Mouse (Mus musculus) CH12.LX (cell line): ENCODE measurements around the gene Crocc. TPM values are rescaled to one million over a fixed set of nuclear protein-coding genes. Genes with fewer than 3 reads are reported as not detected.

Source experiments
- DNase-seq: peaks from one replicate; pipeline ENCODE4 v3.0.0-alpha.2; 2013; ENCODE audit errors: extremely low read depth
- H3K27ac ChIP-seq: 2 replicates; pipeline ENCODE4 v1.5.1; 2012; ENCODE audit warnings: low read depth, mild to moderate bottlenecking, control low read depth, moderate library complexity; ENCODE audit not compliant: insufficient read depth
- H3K27me3 ChIP-seq: replicated peaks from 2 replicates; pipeline ENCODE3; 2012; ENCODE audit warnings: inconsistent platforms
- H3K36me3 ChIP-seq, 2 experiments: replicated peaks in 1 of 2; 2 replicates each; pipeline versions ENCODE3 to v1.6.1; 2012; ENCODE audit warnings: inconsistent platforms in 1 of 2, low read length in 1 of 2, mild to moderate bottlenecking in 1 of 2, mixed read lengths in 1 of 2, moderate library complexity in 1 of 2; ENCODE audit not compliant: control insufficient read depth in 1 of 2, insufficient read depth in 1 of 2
- H3K4me1 ChIP-seq, 2 experiments: 2 replicates each; pipeline ENCODE4 v1.6.1; 2012; ENCODE audit warnings: inconsistent platforms in 1 of 2, moderate library complexity in 1 of 2; ENCODE audit not compliant: insufficient read depth in 2 of 2, control insufficient read depth in 1 of 2
- H3K4me2 ChIP-seq: 2 replicates; pipeline ENCODE4 v1.6.1; 2012; ENCODE audit warnings: low read depth, mild to moderate bottlenecking, control low read depth; ENCODE audit not compliant: poor library complexity, insufficient read depth, severe bottlenecking
- H3K4me3 ChIP-seq, 3 experiments: fragments of 150-350 bp in 1 of 3; sonication (generic) in 1 of 3; replicated peaks in 1 of 3; 2 replicates each; pipeline versions ENCODE3 to v1.5.1; 2011 to 2012; ENCODE audit warnings: low read depth in 2 of 3, low read length in 2 of 3, mild to moderate bottlenecking in 2 of 3, moderate library complexity in 2 of 3, control low read depth in 1 of 3, improper control_type of control experiment in 1 of 3, inconsistent platforms in 1 of 3, mixed read lengths in 1 of 3; ENCODE audit not compliant: poor library complexity in 1 of 3
- H3K79me2 ChIP-seq: replicated peaks from 2 replicates; pipeline ENCODE4 v1.6.1; 2012; ENCODE audit warnings: mild to moderate bottlenecking, moderate library complexity; ENCODE audit not compliant: control insufficient read depth, poor library complexity, insufficient read depth, severe bottlenecking; ENCODE audit errors: extremely low read depth
- H3K9ac ChIP-seq: 2 replicates; pipeline ENCODE4 v1.6.1; 2012; ENCODE audit warnings: low read depth, mild to moderate bottlenecking, control low read depth, moderate library complexity; ENCODE audit not compliant: insufficient read depth
- H3K9me3 ChIP-seq: replicated peaks from 2 replicates; pipeline ENCODE3; 2012; ENCODE audit warnings: low read length, inconsistent platforms, mixed read lengths
- CHD2 ChIP-seq: IDR thresholded peaks from 2 replicates; pipeline ENCODE4 v1.6.1; 2011; ENCODE audit warnings: low read length, improper control_type of control experiment
- CTCF ChIP-seq, 2 experiments: IDR thresholded peaks in 1 of 2; conservative IDR thresholded peaks in 1 of 2; 2 replicates each; pipeline ENCODE4 v1.5.1; 2011 to 2012; ENCODE audit warnings: low read depth in 2 of 2, low read length in 2 of 2, improper control_type of control experiment in 1 of 2, inconsistent platforms in 1 of 2, mild to moderate bottlenecking in 1 of 2, moderate library complexity in 1 of 2
- ELF1 ChIP-seq: IDR thresholded peaks from 2 replicates; pipeline ENCODE4 v1.6.1; 2014; ENCODE audit warnings: low read depth, mild to moderate bottlenecking, inconsistent platforms, low read length, improper control_type of control experiment
- HCFC1 ChIP-seq: IDR thresholded peaks from 2 replicates; pipeline ENCODE4 v1.6.1; 2012; ENCODE audit warnings: low read depth, mild to moderate bottlenecking, inconsistent platforms, low read length, improper control_type of control experiment
- JUN ChIP-seq: IDR thresholded peaks from 2 replicates; pipeline ENCODE4 v1.6.1; 2011; ENCODE audit warnings: low read depth, mild to moderate bottlenecking, low read length, improper control_type of control experiment, moderate library complexity; ENCODE audit not compliant: insufficient read depth
- KAT2A ChIP-seq: IDR thresholded peaks from 2 replicates; pipeline ENCODE4 v1.6.1; 2012; ENCODE audit warnings: low read length, improper control_type of control experiment, inconsistent platforms; ENCODE audit not compliant: insufficient replicate concordance
- MAFK ChIP-seq: IDR thresholded peaks from 2 replicates; pipeline ENCODE4 v1.6.1; 2011; ENCODE audit warnings: low read length, improper control_type of control experiment; ENCODE audit not compliant: insufficient replicate concordance
- MAX ChIP-seq: IDR thresholded peaks from 2 replicates; pipeline ENCODE4 v1.6.1; 2011; ENCODE audit warnings: low read length, improper control_type of control experiment
- MEF2A ChIP-seq: IDR thresholded peaks from 2 replicates; pipeline ENCODE4 v1.6.1; 2014; ENCODE audit warnings: low read depth, mild to moderate bottlenecking, inconsistent platforms, low read length, improper control_type of control experiment, borderline replicate concordance
- NRF1 ChIP-seq: IDR thresholded peaks from 2 replicates; pipeline ENCODE4 v1.6.1; 2014; ENCODE audit warnings: low read depth, mild to moderate bottlenecking, inconsistent platforms, low read length, improper control_type of control experiment, moderate library complexity
- PAX5 ChIP-seq: IDR thresholded peaks from 2 replicates; pipeline ENCODE4 v1.6.1; 2012; ENCODE audit warnings: low read length, inconsistent platforms, mixed read lengths
- POLR2AphosphoS2 ChIP-seq: IDR thresholded peaks from 2 replicates; pipeline ENCODE4 v1.6.1; 2011; ENCODE audit warnings: low read depth, low read length, improper control_type of control experiment
- RCOR1 ChIP-seq: conservative IDR thresholded peaks from 2 replicates; pipeline ENCODE4 v1.6.1; 2012; ENCODE audit warnings: low read depth, mild to moderate bottlenecking, inconsistent platforms, low read length, improper control_type of control experiment
- UBTF ChIP-seq: IDR thresholded peaks from 2 replicates; pipeline ENCODE4 v1.6.1; 2012; ENCODE audit warnings: low read depth, mild to moderate bottlenecking, inconsistent platforms, low read length, improper control_type of control experiment, moderate library complexity
- USF2 ChIP-seq: conservative IDR thresholded peaks from 2 replicates; pipeline ENCODE4 v1.6.1; 2011; ENCODE audit warnings: low read depth, low read length, improper control_type of control experiment
- ZC3H11A ChIP-seq: IDR thresholded peaks from 2 replicates; pipeline ENCODE4 v1.6.1; 2012; ENCODE audit warnings: low read depth, mild to moderate bottlenecking, inconsistent platforms, low read length, improper control_type of control experiment
- ZNF384 ChIP-seq: IDR thresholded peaks from 2 replicates; pipeline ENCODE4 v1.6.1; 2012; ENCODE audit warnings: low read depth, low read length, improper control_type of control experiment, inconsistent platforms
- dilution Hi-C: fragments of 300-500 bp; cut with MboI; formaldehyde crosslinking; loops from 2 replicates; pipeline ENCODE4 v1.14.3; 2020; ENCODE audit warnings: low sequenced_read_pairs; ENCODE audit not compliant: extremely low pct_unique_long_range_greater_than_20kb, extremely low pct_ligation_motif_present
- in situ Hi-C: fragments of 300-500 bp; cut with MboI; formaldehyde crosslinking; loops from 3 replicates; pipeline ENCODE4 v1.14.3; 2019; ENCODE audit warnings: low sequenced_read_pairs, low pct_ligation_motif_present, low pct_unique_long_range_greater_than_20kb, mixed read lengths
- polyA plus RNA-seq: library from polyadenylated mRNA; unstranded; fragments of >175 nt; gene quantifications from 2 replicates; pipeline ENCODE4 v1.2.1, GENCODE M21; 2012; ENCODE audit warnings: low read depth; ENCODE audit not compliant: insufficient read length
- total RNA-seq, 2 experiments: library from RNA; depleted of rRNA; stranded (reverse); fragments of 300-350 nt in 1 of 2; fragments of >200 nt in 1 of 2; gene quantifications; 2 replicates each; pipeline ENCODE4 v1.2.3; 2012 to 2014

The Crocc gene
- total and polyA plus RNA-seq, 3 experiments: 3.5 to 8.3 (median 4.8) TPM

GRCm38 (mm10) chr4:141056970-141057369 is 3.4 kb downstream of the Crocc start:
- DNase-seq: no peak
- dilution Hi-C loops: no loop called here
- Histone ChIP-seq H3K9ac (no peak overlapping the region), H3K36me3 (peaks cover 0 to 35% of the 10 kb centered on the region in 2 experiments), H3K4me1 (peaks cover 0 to 22% of the 10 kb centered on the region in 2 experiments; a peak in 2 of 4 replicates), H3K4me3 (no peak overlapping the region)
- in situ Hi-C loops: no loop called here
- TF ChIP-seq MAFK (no peak), RCOR1 (no peak), NRF1 (no peak), CHD2 (no peak), USF2 (no peak), MAX (no peak), HCFC1 (no peak), KAT2A (no peak), PAX5 (no peak), JUN (no peak), ELF1 (no peak), MEF2A (no peak), ZNF384 (no peak), UBTF (no peak)
- TF ChIP-seq, all 38 proteins: peak for 0
- H3K27me3 ChIP-seq: no peaks in the 10 kb centered on the region
- H3K9me3 ChIP-seq: no peaks in the 10 kb centered on the region
- no peak overlapping the region for H3K27ac ChIP-seq
- no peak overlapping the region for H3K4me2 ChIP-seq
- H3K79me2 ChIP-seq: no peaks in the 10 kb centered on the region

- TF ChIP-seq ZC3H11A (no peak), ELF1 (no peak), CTCF (conservative IDR thresholded peaks at IDR 0.05 in 1 of 2, IDR thresholded peaks at IDR 0.05 in 1 of 2; ENCODE audit: low read depth in 2 of 2, low read length in 2 of 2) (no peak), ZNF384 (no peak), POLR2AphosphoS2 (no peak), PAX5 (no peak)
- H3K9me3 ChIP-seq: no peaks in the 10 kb centered on the region
- dilution Hi-C loops: no loop called here
- DNase-seq: peak; percentile 41
- H3K9ac ChIP-seq: no peak overlapping the region
- H3K4me3 ChIP-seq: no peak overlapping the region
- no peak overlapping the region for H3K4me2 ChIP-seq
- no peaks in the 10 kb centered on the region for H3K27me3 ChIP-seq
- H3K36me3 ChIP-seq: peaks cover 0 to 47% of the 10 kb centered on the region in 2 experiments
- in situ Hi-C loops: no loop called here
- H3K79me2 ChIP-seq: no peaks in the 10 kb centered on the region
- no peak overlapping the region for H3K27ac ChIP-seq
- peaks cover 4 to 21% of the 10 kb centered on the region in 2 experiments; a peak in 3 of 4 replicates for H3K4me1 ChIP-seq
Measured at GRCm38 (mm10) chr4:141053568-141054161, 6.7 kb downstream of the Crocc start.
